Mouse (Mus musculus): ENCODE measurements around the gene Npat. TPM values are rescaled to one million over a fixed set of nuclear protein-coding genes. Genes with fewer than 3 reads are reported as not detected.

Npat gene
- polyA plus RNA-seq, 1 experiment from 2014 or later = 19.0 TPM

DNA sequence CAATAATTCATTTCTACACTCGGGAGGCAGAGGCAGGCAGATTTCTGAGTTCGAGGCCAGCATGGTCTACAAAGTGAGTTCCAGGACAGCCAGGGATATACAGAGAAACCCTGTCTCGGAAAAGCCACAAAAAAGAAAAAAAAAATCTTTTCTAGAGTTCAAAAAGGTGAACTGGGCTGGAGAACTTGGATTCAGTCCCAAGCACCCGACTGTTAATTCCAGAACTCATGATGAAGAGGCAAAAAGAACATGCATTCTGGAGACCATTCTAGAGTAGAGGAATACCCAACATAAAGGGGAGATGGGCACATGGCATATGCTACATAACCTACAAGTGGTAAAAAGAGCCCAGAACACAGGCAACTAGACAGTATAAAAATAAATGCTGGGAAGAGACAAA, 71.0 kb downstream of the Npat start:
- Histone ChIP-seq H3K9ac (replicated peaks; ENCODE audit: low read length) (no peak overlapping the region), H3K27ac (ENCODE audit: low read length) (no peak overlapping the region), H3K36me3 (ENCODE audit: insufficient read depth, low read length) (no peaks in the 10 kb centered on the region), H3K4me1 (ENCODE audit: insufficient read depth, low read length) (peaks cover 17% of the 10 kb centered on the region; the same call in 1 of the 2 replicates), H3K9me3 (ENCODE audit: low read length) (no peaks in the 10 kb centered on the region), H3K4me3 (ENCODE audit: low read length) (no peak overlapping the region), H3K4me2 (replicated peaks; ENCODE audit: low read depth, low read length) (no peak overlapping the region), H3K27me3 (ENCODE audit: insufficient read depth, low read length) (no peaks in the 10 kb centered on the region)
- no peak for ATAC-seq (ENCODE audit: low FRiP score, low TSS enrichment)
- WGBS = 92% methylated on average over 4 of the region's 4 CpGs

DNA sequence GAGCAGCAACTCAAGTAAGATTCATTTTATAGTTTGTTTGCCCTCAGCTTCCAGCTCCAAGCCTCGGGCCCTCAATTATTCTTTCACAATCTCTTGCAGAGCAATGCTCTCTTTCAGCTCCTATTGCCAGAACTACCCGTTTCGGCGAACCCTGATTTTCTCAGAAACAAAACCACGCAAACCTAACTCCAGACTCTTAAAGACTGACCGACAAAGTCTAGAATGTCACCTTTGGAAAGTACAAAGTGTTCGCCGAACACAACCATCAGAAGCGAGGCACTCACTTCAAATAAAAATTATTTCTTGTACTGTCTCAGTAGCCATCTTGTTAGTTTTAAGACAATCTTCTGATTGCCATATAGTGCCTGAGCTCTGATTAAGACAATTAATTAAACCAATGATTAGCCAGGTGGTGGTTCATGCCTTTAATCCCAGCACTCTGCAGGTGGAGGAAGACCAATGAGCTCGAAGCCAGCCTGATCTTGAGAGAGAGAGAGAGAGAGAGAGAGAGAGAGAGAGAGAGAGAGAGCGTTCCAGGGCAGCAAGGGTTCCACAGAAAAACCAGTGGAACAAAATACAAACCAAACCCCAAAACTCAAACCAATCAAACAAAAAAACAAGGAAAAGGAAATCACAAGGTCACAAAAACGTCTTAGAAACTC, 72.6 kb downstream of the Npat start:
- H3K27ac ChIP-seq (ENCODE audit: low read length) = no peak overlapping the region
- H3K4me1 ChIP-seq (ENCODE audit: insufficient read depth, low read length) = peaks cover 14% of the 10 kb centered on the region; the same call in 1 of the 2 replicates
- H3K9me3 ChIP-seq (ENCODE audit: low read length) = no peaks in the 10 kb centered on the region
- H3K4me2 ChIP-seq (replicated peaks; ENCODE audit: low read depth, low read length) = peak overlapping the region; percentile 70
- 0 out of 2 replicates have a peak, but pooled peaks cover 6% of the 10 kb centered on the region for H3K36me3 ChIP-seq (ENCODE audit: insufficient read depth, low read length)
- H3K4me3 ChIP-seq (ENCODE audit: low read length) = peak overlapping the region; percentile 58
- H3K9ac ChIP-seq (replicated peaks; ENCODE audit: low read length) = peak overlapping the region; percentile 73
- WGBS = 73% methylated on average over 12 of the region's 12 CpGs
- peak; percentile 11; the same call in 1 of the 2 replicates for ATAC-seq (ENCODE audit: low FRiP score, low TSS enrichment)
- H3K27me3 ChIP-seq (ENCODE audit: insufficient read depth, low read length) = no peaks in the 10 kb centered on the region

DNA sequence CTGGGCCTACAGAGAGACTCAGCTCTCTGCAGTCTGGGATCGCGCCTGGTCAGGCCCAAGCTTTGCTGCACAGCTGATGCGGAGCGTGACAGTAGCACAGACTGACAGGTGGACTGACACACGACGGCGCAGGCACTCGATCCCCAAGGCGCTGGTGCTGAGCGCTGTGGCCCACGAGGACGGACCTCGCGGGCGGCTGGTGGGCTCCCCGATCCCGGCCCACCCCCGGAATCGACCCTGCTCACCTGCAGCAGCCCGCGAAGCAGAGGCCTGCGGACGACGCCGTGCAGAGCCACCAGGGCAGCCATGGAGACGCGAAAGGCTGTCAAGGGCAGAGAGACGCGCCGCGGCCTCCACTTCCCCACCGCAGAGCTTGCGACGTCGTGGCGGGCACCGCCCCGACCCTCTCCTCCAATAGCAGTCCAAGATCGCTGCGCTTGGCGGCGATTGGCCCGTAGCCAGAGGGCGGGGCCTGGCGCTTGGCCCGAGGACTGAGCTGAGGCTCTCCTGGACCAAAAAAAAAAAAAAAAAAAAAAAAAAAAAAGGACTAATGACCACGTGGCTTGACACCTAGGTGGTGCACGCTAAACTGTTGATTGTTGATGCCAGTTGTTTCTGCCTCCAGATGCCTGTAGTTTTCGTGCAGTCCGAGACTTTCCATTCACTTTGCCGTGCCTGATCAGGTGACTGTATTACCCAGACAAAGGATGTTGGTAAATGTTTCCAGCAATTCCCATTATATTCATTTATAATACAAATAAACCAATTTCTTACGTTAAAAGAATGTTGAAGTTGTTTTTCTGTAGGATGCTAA, 73.3 kb downstream of the Npat start, which contains the start of gene Acat1:
Acat1 (minus strand) TSS at position 415 of the 814 bp plus-strand sequence.
- Histone ChIP-seq H3K9ac (replicated peaks; ENCODE audit: low read length) (peak within 1 kb of the TSS; percentile 73), H3K4me3 (ENCODE audit: low read length) (peak within 1 kb of the TSS; percentile 58), H3K27ac (ENCODE audit: low read length) (0 out of 2 replicates have a peak within 1 kb of the TSS, but pooled peaks have one; percentile 9), H3K9me3 (ENCODE audit: low read length) (no peaks in the 10 kb centered on the region), H3K27me3 (ENCODE audit: insufficient read depth, low read length) (no peaks in the 10 kb centered on the region), H3K36me3 (ENCODE audit: insufficient read depth, low read length) (0 out of 2 replicates have a peak, but pooled peaks cover 6% of the 10 kb centered on the region), H3K4me2 (replicated peaks; ENCODE audit: low read depth, low read length) (peak within 1 kb of the TSS; percentile 70), H3K4me1 (ENCODE audit: insufficient read depth, low read length) (peaks cover 14% of the 10 kb centered on the region; the same call in 1 of the 2 replicates)
- peak; percentile 98 for ATAC-seq (ENCODE audit: low FRiP score, low TSS enrichment)
- 3% methylated on average over 52 of the region's 52 CpGs for WGBS

DNA sequence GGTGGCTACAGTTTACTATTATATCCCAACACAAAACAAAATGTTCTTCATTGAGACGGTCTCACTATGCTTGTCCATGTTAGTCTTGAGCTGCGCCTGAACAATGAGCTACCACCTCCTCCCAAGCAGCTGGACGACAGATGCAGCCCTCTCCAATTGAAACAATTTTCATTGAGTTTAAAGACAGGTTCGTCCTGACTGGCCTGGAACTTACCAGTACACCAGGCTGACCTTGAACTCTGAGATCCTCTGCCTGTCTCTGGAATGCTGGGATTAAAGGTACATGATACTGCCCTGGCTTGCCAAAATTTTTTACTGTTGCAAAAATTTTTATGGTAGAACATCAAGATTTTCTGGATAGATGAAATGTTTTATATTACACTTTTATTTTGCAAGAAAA, 77.4 kb downstream of the Npat start:
- peaks cover 4% of the 10 kb centered on the region; the same call in 1 of the 2 replicates for H3K4me1 ChIP-seq (ENCODE audit: insufficient read depth, low read length)
- H3K4me3 ChIP-seq (ENCODE audit: low read length) = no peak overlapping the region
- H3K27ac ChIP-seq (ENCODE audit: low read length) = no peak overlapping the region
- 83% methylated on average over 4 of the region's 4 CpGs for WGBS
- H3K9ac ChIP-seq (replicated peaks; ENCODE audit: low read length) = no peak overlapping the region
- no peak overlapping the region for H3K4me2 ChIP-seq (replicated peaks; ENCODE audit: low read depth, low read length)
- no peak for ATAC-seq (ENCODE audit: low FRiP score, low TSS enrichment)
- no peaks in the 10 kb centered on the region for H3K9me3 ChIP-seq (ENCODE audit: low read length)
- H3K27me3 ChIP-seq (ENCODE audit: insufficient read depth, low read length) = no peaks in the 10 kb centered on the region
- peaks cover 21% of the 10 kb centered on the region for H3K36me3 ChIP-seq (ENCODE audit: insufficient read depth, low read length)

DNA sequence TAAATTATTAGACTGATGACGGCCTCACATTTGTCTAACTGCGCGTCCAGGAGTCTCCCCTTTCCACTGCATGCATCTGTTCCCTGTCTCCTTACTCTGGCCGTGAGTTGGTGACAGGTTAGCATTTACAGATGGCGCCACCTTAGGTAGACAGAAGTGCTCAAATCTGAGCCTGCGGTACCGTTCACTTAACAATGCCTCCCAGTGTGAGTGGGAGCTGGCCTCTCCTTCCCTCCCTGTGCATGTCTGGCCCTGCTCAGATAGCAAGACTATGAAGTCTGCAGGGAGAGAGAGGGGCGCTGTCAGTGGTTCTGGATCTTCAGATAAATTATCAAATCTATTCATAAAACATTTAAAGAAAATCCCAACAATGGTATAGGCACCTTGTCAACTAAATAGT, 78.4 kb downstream of the Npat start:
- Histone ChIP-seq H3K27ac (ENCODE audit: low read length) (no peak overlapping the region), H3K4me3 (ENCODE audit: low read length) (no peak overlapping the region), H3K27me3 (ENCODE audit: insufficient read depth, low read length) (no peaks in the 10 kb centered on the region), H3K36me3 (ENCODE audit: insufficient read depth, low read length) (peaks cover 26% of the 10 kb centered on the region), H3K4me2 (replicated peaks; ENCODE audit: low read depth, low read length) (no peak overlapping the region), H3K9me3 (ENCODE audit: low read length) (no peaks in the 10 kb centered on the region), H3K4me1 (ENCODE audit: insufficient read depth, low read length) (no peaks in the 10 kb centered on the region; the same call in 1 of the 2 replicates), H3K9ac (replicated peaks; ENCODE audit: low read length) (no peak overlapping the region)
- 64% methylated on average over 8 of the region's 8 CpGs for WGBS
- ATAC-seq (ENCODE audit: low FRiP score, low TSS enrichment) = no peak

Other genes with a start within 250 kb of the Npat start
- gene Exph5, start 235.4 kb upstream of the Npat start, polyA plus RNA-seq (2015; fragmentation: Nextera tagmentation; extraction: Ambion mirVana) = 2.2 and 3.3 TPM in 2 replicates
- gene Kdelc2, start 153.0 kb upstream of the Npat start, polyA plus RNA-seq (2015; fragmentation: Nextera tagmentation; extraction: Ambion mirVana) = 30.4 and 34.1 TPM in 2 replicates
- 2.6 and 2.7 TPM in 2 replicates for gene 4930550C14Rik, start 134.7 kb upstream of the Npat start, polyA plus RNA-seq (2015; fragmentation: Nextera tagmentation; extraction: Ambion mirVana)
- gene Atm, start 307 bp upstream of the Npat start, polyA plus RNA-seq (2015; fragmentation: Nextera tagmentation; extraction: Ambion mirVana) = 13.1 and 16.8 TPM in 2 replicates
- gene Acat1, start 73.3 kb downstream of the Npat start, polyA plus RNA-seq (2015; fragmentation: Nextera tagmentation; extraction: Ambion mirVana) = 120 and 126 TPM in 2 replicates
- gene Cul5, start 133.0 kb downstream of the Npat start, polyA plus RNA-seq (2015; fragmentation: Nextera tagmentation; extraction: Ambion mirVana) = 30.4 and 33.1 TPM in 2 replicates
- gene Rab39, start 169.2 kb downstream of the Npat start, polyA plus RNA-seq (2015; fragmentation: Nextera tagmentation; extraction: Ambion mirVana) = 0.11 and 0.30 TPM in 2 replicates
- 20.1 and 20.4 TPM in 2 replicates for gene Slc35f2, start 234.5 kb downstream of the Npat start, polyA plus RNA-seq (2015; fragmentation: Nextera tagmentation; extraction: Ambion mirVana)